Mouse (Mus musculus) yolk sac, embryonic 10.5 days (tissue): ENCODE measurements at regions not wholly inside any gene's neighbourhood (a gene's known extent, or its start where the extent isn't known, plus 50 kb on each side); places are given as distances from the start of the nearest gene placed in this dataset.
A peak's percentile ranks its signal among the peaks of the same experiment; 100 is the strongest.

Experiments
- DNase-seq: peaks from one replicate; pipeline ENCODE4 v3.0.0-alpha.2; 2017; ENCODE audit warnings: low spot score

GRCm38 (mm10) chr12:79883651-79884050 is 229.2 kb downstream of the Zfp36l1 start:
- no peak for DNase-seq

- no peak for DNase-seq
Measured at GRCm38 (mm10) chr12:79880751-79881261, 232.0 kb downstream of the Zfp36l1 start.

GRCm38 (mm10) chr12:79880346-79880745 is 232.5 kb downstream of the Zfp36l1 start:
- no peak for DNase-seq

- DNase-seq: no peak
Measured at GRCm38 (mm10) chr12:79879918-79880273, 232.9 kb downstream of the Zfp36l1 start.

- DNase-seq: peak; percentile 58
Measured at GRCm38 (mm10) chr12:79879093-79879917, 233.5 kb downstream of the Zfp36l1 start.

- no peak for DNase-seq
Measured at GRCm38 (mm10) chr12:79878766-79879092, 234.1 kb downstream of the Zfp36l1 start.

- no peak for DNase-seq
Measured at GRCm38 (mm10) chr12:79878163-79878562, 234.7 kb downstream of the Zfp36l1 start.

- DNase-seq: no peak
Measured at GRCm38 (mm10) chr12:79874333-79874732, 238.5 kb downstream of the Zfp36l1 start.

GRCm38 (mm10) chr12:79865179-79865552 is 247.6 kb downstream of the Zfp36l1 start:
- DNase-seq: no peak

- DNase-seq: no peak
Measured at GRCm38 (mm10) chr12:79864346-79865178, 248.3 kb downstream of the Zfp36l1 start.
